17 mouse cellular contexts compared by ENCODE assay signal in the genomic region with DNA sequence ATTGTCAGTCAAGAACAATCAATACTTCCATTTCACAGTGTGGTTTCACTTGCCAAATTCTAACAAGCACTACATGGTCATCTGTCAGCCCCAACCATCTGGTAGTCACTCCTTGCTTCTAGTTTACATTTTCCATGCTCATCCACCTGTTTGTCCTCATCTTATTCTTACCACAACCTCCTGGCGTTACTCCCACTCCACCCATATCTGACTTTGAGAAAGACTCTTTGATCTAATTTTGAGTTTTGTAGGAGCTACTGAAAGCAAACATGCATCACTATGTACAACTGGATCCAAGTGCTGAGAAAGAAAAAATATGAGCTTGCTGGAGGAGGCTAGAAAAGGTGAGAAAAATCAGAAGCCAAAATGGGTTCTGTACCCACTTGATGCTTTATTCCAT. TPM values are rescaled to one million over a fixed set of nuclear protein-coding genes. Genes with fewer than 3 reads are reported as not detected.
DNase-seq lines count a peak whose midpoint lies in the region.
"Had no signal": no experiment of that assay in that cellular context is flagged by ENCODE, and none has a peak within 500 bp of the region (broad histone marks: within the 10 kb centered on the region; RNA-seq: fewer than 3 reads in every experiment).

No protein-coding gene starts in this region.

- intact Hi-C loops in left cerebral cortex, postnatal 25 days (cut with DNase I), result no loop called here
- intact Hi-C loops in heart, postnatal 10 days (cut with DNase I), result no loop called here
- intact Hi-C loops in heart, postnatal 25 days (cut with DNase I), result no loop called here

- peak; percentile 36 for DNase-seq in layer of hippocampus, adult 9-11 months
- DNase-seq in layer of hippocampus, adult 8-10 months (ENCODE audit: low spot score in 2 of 2), result no peak
- peak; percentile 51 to 66 for DNase-seq in right cerebral cortex, adult 2 months (ENCODE audit: low spot score in 2 of 2)
- no peak for DNase-seq in right cerebral cortex, postnatal 10 days (ENCODE audit: low spot score in 2 of 2)
- peak; percentile 26 to 92 for DNase-seq in left cerebral cortex, postnatal 25 days (ENCODE audit: low spot score in 2 of 2)
- DNase-seq in heart, postnatal 10 days, result no peak
- DNase-seq in heart, postnatal 25 days (ENCODE audit: low spot score), result no peak
- DNase-seq: adrenal gland, postnatal 25 days; cerebellum, adult 18-20 months; cerebellum, postnatal 10 days; gastrocnemius, postnatal 25 days; heart, adult 18-20 months; kidney, adult 11 months; kidney, postnatal 14 days; layer of hippocampus, postnatal 36 days; liver; thymus, postnatal 14 days had no signal

RNA-seq across cellular contexts. Expression of a gene that starts 17.1 kb away (rescaled TPM):
- 100 to 1,000 TPM; 104 to 111 (median 109) TPM for total RNA-seq in layer of hippocampus, adult 8-10 months (2022)
- 100 to 1,000 TPM in 1 of 2 experiments, 10 to 100 TPM in 1; 97.8 to 101 TPM for total RNA-seq in left cerebral cortex, postnatal 25 days (2021)
- 10 to 100 TPM; 14.8 to 18.3 TPM for total RNA-seq in heart, postnatal 10 days (2021)
- total RNA-seq in heart, postnatal 25 days (2021), result 10 to 100 TPM; 12.1 to 12.9 TPM

Comparison
In these comparisons a context has a peak if more than half of its experiments do, and no peak if none do; other contexts are left out.
1. DNase-seq: peak in layer of hippocampus, adult 9-11 months (single experiment), right cerebral cortex, adult 2 months (2 of 2) and left cerebral cortex, postnatal 25 days (2 of 2); none in layer of hippocampus, adult 8-10 months (0 of 2), right cerebral cortex, postnatal 10 days (0 of 2), heart, postnatal 10 days (0 of 2) and heart, postnatal 25 days (single experiment).
2. RNA of a gene that starts 17.1 kb away (total RNA-seq): 104 to 111 TPM in layer of hippocampus, adult 8-10 months and 97.8 to 101 TPM in left cerebral cortex, postnatal 25 days; 14.8 to 18.3 TPM in heart, postnatal 10 days and 12.1 to 12.9 TPM in heart, postnatal 25 days; every median in the first group is over 4 times any median in the second.